Mouse (Mus musculus) liver, embryonic 14.5 days (tissue): ENCODE measurements around the gene Rps19bp1.

Source experiments
- CTCF ChIP-seq: IDR thresholded peaks from 2 replicates; pipeline ENCODE4 v1.5.1; 2016; ENCODE audit warnings: antibody characterized with exemption, low read depth, control low read depth
- EP300 ChIP-seq: IDR thresholded peaks from 2 replicates; pipeline ENCODE4 v1.6.1; 2016; ENCODE audit warnings: antibody characterized with exemption, low read depth

GRCm38 (mm10) chr15:80219705-80220657, 44.1 kb downstream of the Rps19bp1 start:
- TF ChIP-seq CTCF, result no peak
- no peak for TF ChIP-seq EP300
